Mouse (Mus musculus) layer of hippocampus, postnatal 14 days (tissue): ENCODE measurements around the gene Dqx1. TPM values are rescaled to one million over a fixed set of nuclear protein-coding genes. Genes with fewer than 3 reads are reported as not detected.

Experiments used
- DNase-seq, 2 experiments: peaks; one replicate each; pipeline ENCODE4 v3.0.0; 2021 to 2022; ENCODE audit warnings: low spot score in 2 of 2, mixed read lengths in 1 of 2
- long read RNA-seq, 2 experiments: library from polyadenylated mRNA; stranded (forward); transcript quantifications; one replicate each; pipeline ENCODE4 v2.0.0; 2021
- total RNA-seq, 2 experiments: library from RNA; stranded (reverse); gene quantifications; 2 replicates each; pipeline ENCODE4 v1.2.3; 2021

The Dqx1 gene
- total RNA-seq, result under 1 TPM; 0.48 to 0.74 TPM
- long read RNA-seq, experiment 1, partial matches to known transcripts, result 4 of 4 reads
- long read RNA-seq, experiment 1, other reads (novel, unspliced or antisense), result 0 of 4 reads
- long read RNA-seq, experiment 2, partial matches to known transcripts, result 4 of 4 reads
- long read RNA-seq, experiment 2, other reads (novel, unspliced or antisense), result 0 of 4 reads

- DNase-seq, result no peak
Observed at GRCm38 (mm10) chr6:83057790-83058189, at the start of gene Dqx1. Gene Dqx1 (plus strand): TSS chr6:83057844.

GRCm38 (mm10) chr6:83008659-83009058, 49.0 kb upstream of the Dqx1 start:
- no peak for DNase-seq

- DNase-seq, result no peak
Observed at GRCm38 (mm10) chr6:83010010-83010409, 47.6 kb upstream of the Dqx1 start.

GRCm38 (mm10) chr6:83011255-83011654, 46.4 kb upstream of the Dqx1 start:
- no peak for DNase-seq

- no peak for DNase-seq
Observed at GRCm38 (mm10) chr6:83011756-83012155, 45.9 kb upstream of the Dqx1 start.

- no peak for DNase-seq
Observed at GRCm38 (mm10) chr6:83013444-83013843, 44.2 kb upstream of the Dqx1 start.

GRCm38 (mm10) chr6:83014482-83015466, 42.9 kb upstream of the Dqx1 start:
- no peak for DNase-seq

GRCm38 (mm10) chr6:83015749-83016148, 41.9 kb upstream of the Dqx1 start:
- DNase-seq, result no peak

- DNase-seq, result no peak
Observed at GRCm38 (mm10) chr6:83017190-83017589, 40.5 kb upstream of the Dqx1 start.

- DNase-seq, result no peak
Observed at GRCm38 (mm10) chr6:83019044-83019443, 38.6 kb upstream of the Dqx1 start.

GRCm38 (mm10) chr6:83020121-83020520, 37.5 kb upstream of the Dqx1 start:
- no peak for DNase-seq

GRCm38 (mm10) chr6:83020836-83021593, 36.6 kb upstream of the Dqx1 start:
- DNase-seq, result no peak

GRCm38 (mm10) chr6:83023008-83023407, 34.6 kb upstream of the Dqx1 start:
- DNase-seq, result no peak

- DNase-seq, result no peak
Observed at GRCm38 (mm10) chr6:83023786-83024185, 33.9 kb upstream of the Dqx1 start.

GRCm38 (mm10) chr6:83024421-83024820, 33.2 kb upstream of the Dqx1 start:
- DNase-seq, result no peak

GRCm38 (mm10) chr6:83025221-83025620, 32.4 kb upstream of the Dqx1 start:
- no peak for DNase-seq

- no peak for DNase-seq
Observed at GRCm38 (mm10) chr6:83027293-83027692, 30.4 kb upstream of the Dqx1 start.

GRCm38 (mm10) chr6:83027706-83028105, 29.9 kb upstream of the Dqx1 start:
- no peak for DNase-seq

- DNase-seq, result no peak
Observed at GRCm38 (mm10) chr6:83029777-83030176, 27.9 kb upstream of the Dqx1 start.

- DNase-seq, result no peak
Observed at GRCm38 (mm10) chr6:83031111-83031510, 26.5 kb upstream of the Dqx1 start.

GRCm38 (mm10) chr6:83031921-83032590, 25.6 kb upstream of the Dqx1 start:
- no peak for DNase-seq
